24 mouse cellular contexts compared by ENCODE assay signal in genomic region chr10:127003806-127004205, GRCm38 (mm10). TPM values are rescaled to one million over a fixed set of nuclear protein-coding genes. Genes with fewer than 3 reads are reported as not detected.
A peak's percentile ranks its signal among the peaks of the same experiment; 100 is the strongest.
DNase-seq lines count a peak whose midpoint lies in the region; ATAC-seq lines count a peak whose summit lies in the region.
"Had no signal": no experiment of that assay in that cellular context is flagged by ENCODE, and none has a peak within 500 bp of the region (broad histone marks: within the 10 kb centered on the region; RNA-seq: fewer than 3 reads in every experiment).

No protein-coding gene starts in this region.

- H3K27ac ChIP-seq in kidney, embryonic 15.5 days, result 0 out of 2 replicates have a peak overlapping the region, but pooled peaks have one; percentile 15
- H3K27ac ChIP-seq: embryonic facial prominence, embryonic 13.5 days; embryonic facial prominence, embryonic 15.5 days; forebrain, embryonic 10.5 days; forebrain, embryonic 12.5 days had no signal

- no peak overlapping the region for H3K4me3 ChIP-seq in kidney, embryonic 15.5 days (replicated peaks)
- H3K4me3 ChIP-seq: embryonic facial prominence, embryonic 13.5 days; embryonic facial prominence, embryonic 15.5 days; erythroblast, embryonic 14.5 days; forebrain, embryonic 10.5 days; forebrain, embryonic 12.5 days had no signal

- peaks cover 19% of the 10 kb centered on the region for H3K36me3 ChIP-seq in kidney, embryonic 15.5 days

- H3K4me1 ChIP-seq in kidney, embryonic 15.5 days, result no peaks in the 10 kb centered on the region
- H3K4me1 ChIP-seq: embryonic facial prominence, embryonic 13.5 days; forebrain, embryonic 12.5 days had no signal

- peak; percentile 56 for DNase-seq in adrenal gland, postnatal 14 days
- no peak for DNase-seq in adrenal gland, adult 8-10 months
- DNase-seq in kidney, adult 9 months, result no peak
- peak; percentile 53 for DNase-seq in NIH3T3 (ENCODE audit: low read depth)
- DNase-seq: B cell, adult 2 months; cerebellum, adult 11 months; cerebellum, adult 18-20 months; cerebellum, adult 8-10 months; cerebellum, adult 9-11 months; cerebellum, postnatal 14 days; cerebellum, postnatal 36 days; embryo, embryonic 11 days had no signal

- H3K27me3 ChIP-seq in kidney, embryonic 15.5 days, result no peaks in the 10 kb centered on the region
- H3K27me3 ChIP-seq: CH12.LX; embryonic facial prominence, embryonic 13.5 days; embryonic facial prominence, embryonic 15.5 days; forebrain, embryonic 12.5 days had no signal

- H3K9ac ChIP-seq in kidney, embryonic 15.5 days, result no peak overlapping the region
- H3K9ac ChIP-seq: embryonic facial prominence, embryonic 13.5 days; embryonic facial prominence, embryonic 15.5 days; forebrain, embryonic 12.5 days had no signal

- WGBS in kidney, embryonic 15.5 days, result 76% methylated on average over 7 of the region's 7 CpGs

- no peak for ATAC-seq in kidney, embryonic 15.5 days (replicated peaks; ENCODE audit: low FRiP score)
- ATAC-seq: CD4-positive, CD25-positive, alpha-beta regulatory T cell, adult 4 months; forebrain, embryonic 14.5 days; forebrain, embryonic 16.5 days had no signal

- H3K4me2 ChIP-seq in kidney, embryonic 15.5 days, result no peak overlapping the region
- H3K4me2 ChIP-seq: embryonic facial prominence, embryonic 13.5 days; embryonic facial prominence, embryonic 15.5 days; forebrain, embryonic 12.5 days had no signal

- H3K9me3 ChIP-seq in kidney, embryonic 15.5 days (replicated peaks), result no peaks in the 10 kb centered on the region
- H3K9me3 ChIP-seq: embryonic facial prominence, embryonic 13.5 days; embryonic facial prominence, embryonic 15.5 days; forebrain, embryonic 10.5 days; forebrain, embryonic 12.5 days; G1E had no signal

RNA-seq across cellular contexts. Expression of gene Avil, which starts 3.3 kb away (rescaled TPM):
- 0.74 and 2.5 TPM in 2 replicates for total RNA-seq in adrenal gland, postnatal 14 days (2021)
- total RNA-seq in adrenal gland, adult 8-10 months (2022), result 1 to 10 TPM; 1.6 to 2.4 (median 2.0) TPM
- 0.10 and 0.36 TPM in 2 replicates for polyA plus RNA-seq in kidney, embryonic 15.5 days (2015; fragmentation: Nextera tagmentation; extraction: Ambion mirVana)
- total RNA-seq: common myeloid progenitor, adult 5-6 weeks had no signal
- polyA plus RNA-seq: forebrain, embryonic 12.5 days; G1E had no signal

RNA-seq across cellular contexts. Expression of gene Ctdsp2, which starts 25.3 kb away (rescaled TPM):
- 115 and 144 TPM in 2 replicates for total RNA-seq in adrenal gland, postnatal 14 days (2021)
- total RNA-seq in adrenal gland, adult 8-10 months (2022), result 100 to 1,000 TPM; 140 to 170 (median 157) TPM
- 67.5 and 73.2 TPM in 2 replicates for polyA plus RNA-seq in kidney, embryonic 15.5 days (2015; fragmentation: Nextera tagmentation; extraction: Ambion mirVana)

RNA-seq across cellular contexts. Expression of gene Tsfm, which starts 26.8 kb away (rescaled TPM):
- total RNA-seq in adrenal gland, postnatal 14 days (2021), result 57.6 and 58.7 TPM in 2 replicates
- 10 to 100 TPM; 67.1 to 71.5 (median 68.1) TPM for total RNA-seq in adrenal gland, adult 8-10 months (2022)
- 96.4 and 99.7 TPM in 2 replicates for polyA plus RNA-seq in kidney, embryonic 15.5 days (2015; fragmentation: Nextera tagmentation; extraction: Ambion mirVana)

RNA-seq across cellular contexts. Expression of gene Mettl1, which starts 37.4 kb away (rescaled TPM):
- total RNA-seq in adrenal gland, postnatal 14 days (2021), result 12.4 and 18.1 TPM in 2 replicates
- total RNA-seq in adrenal gland, adult 8-10 months (2022), result 10 to 100 TPM; 19.3 to 33.1 (median 26.4) TPM
- polyA plus RNA-seq in kidney, embryonic 15.5 days (2015; fragmentation: Nextera tagmentation; extraction: Ambion mirVana), result 59.4 and 67.4 TPM in 2 replicates

RNA-seq across cellular contexts. Expression of gene Eef1akmt3, which starts 37.5 kb away (rescaled TPM):
- 0.15 and 0.23 TPM in 2 replicates for total RNA-seq in adrenal gland, postnatal 14 days (2021)
- total RNA-seq in adrenal gland, adult 8-10 months (2022), result under 1 TPM; 0.12 to 0.66 (median 0.37) TPM
- polyA plus RNA-seq in kidney, embryonic 15.5 days (2015; fragmentation: Nextera tagmentation; extraction: Ambion mirVana), result 0.93 and 1.00 TPM in 2 replicates
- total RNA-seq: common myeloid progenitor, adult 5-6 weeks had no signal
- polyA plus RNA-seq: erythroblast, embryonic 14.5 days had no signal

Comparison
In these comparisons a context has a peak if more than half of its experiments do, and no peak if none do; other contexts are left out.
1. DNase-seq: peak in adrenal gland, postnatal 14 days (single experiment) and NIH3T3 (single experiment); none in adrenal gland, adult 8-10 months (single experiment) and kidney, adult 9 months (single experiment).